Mouse (Mus musculus): Measurements from ENCODE around the gene Pdcd6ip.

The Pdcd6ip gene

DNA sequence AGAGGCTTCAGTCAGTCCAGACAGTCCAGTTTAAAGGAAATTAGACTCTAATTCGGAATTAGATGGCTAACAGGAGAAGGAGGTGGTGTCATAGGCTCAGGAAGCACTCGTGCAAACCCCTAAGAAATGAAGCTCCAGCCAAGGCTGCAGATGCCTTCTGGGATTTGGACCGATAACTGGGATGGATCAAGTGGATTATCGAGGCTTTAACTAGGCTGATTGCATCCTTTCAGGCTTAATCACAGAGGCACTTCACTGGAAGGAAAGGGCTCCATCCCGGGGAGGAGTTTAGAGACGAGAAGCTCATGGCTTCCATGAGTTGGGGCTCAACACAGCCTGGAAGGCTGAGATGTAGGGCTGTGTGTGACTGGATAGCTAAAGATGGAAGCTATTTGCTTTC, 84.0 kb downstream of the Pdcd6ip start:
- DNase-seq = no peak

DNA sequence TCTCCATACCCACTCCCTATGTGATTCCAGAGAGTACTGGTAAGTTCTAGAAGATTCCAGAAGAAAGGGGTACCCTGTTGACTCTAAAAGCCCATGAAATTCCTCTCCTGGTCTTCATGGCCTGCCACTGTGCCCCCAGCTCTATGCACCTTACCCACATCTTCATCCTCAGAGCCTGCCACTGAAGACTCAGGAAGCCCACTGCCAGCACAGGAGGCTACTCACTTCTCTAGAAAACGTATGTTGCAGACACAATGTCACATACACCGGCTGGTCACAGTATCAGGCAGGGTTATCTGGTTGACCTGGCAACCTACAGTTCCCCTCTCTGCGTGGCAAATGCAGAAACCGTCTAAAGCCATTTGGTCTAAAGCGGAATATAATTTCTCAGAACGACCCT, 91.0 kb downstream of the Pdcd6ip start:
- DNase-seq = no peak

DNA sequence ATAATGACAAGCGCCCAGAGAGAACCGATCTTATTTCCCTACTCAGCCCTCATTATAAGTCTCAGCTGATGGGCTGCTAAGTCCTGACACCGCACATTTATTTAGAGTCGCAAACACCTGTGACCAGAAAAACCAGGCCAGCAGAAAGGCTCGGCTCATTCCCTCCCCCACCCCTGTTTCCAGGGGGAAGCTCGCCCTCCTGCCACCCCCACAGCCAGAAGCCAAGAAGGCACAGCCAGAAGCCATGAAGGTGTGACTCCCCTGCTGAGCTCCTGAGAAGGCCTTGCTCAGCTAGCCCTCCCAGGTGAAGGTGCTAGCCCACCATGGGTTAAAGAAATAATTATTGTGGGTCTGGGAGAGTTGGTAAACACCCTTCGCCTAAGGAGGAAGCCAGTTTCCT, 97.3 kb downstream of the Pdcd6ip start:
- no peak for DNase-seq

DNA sequence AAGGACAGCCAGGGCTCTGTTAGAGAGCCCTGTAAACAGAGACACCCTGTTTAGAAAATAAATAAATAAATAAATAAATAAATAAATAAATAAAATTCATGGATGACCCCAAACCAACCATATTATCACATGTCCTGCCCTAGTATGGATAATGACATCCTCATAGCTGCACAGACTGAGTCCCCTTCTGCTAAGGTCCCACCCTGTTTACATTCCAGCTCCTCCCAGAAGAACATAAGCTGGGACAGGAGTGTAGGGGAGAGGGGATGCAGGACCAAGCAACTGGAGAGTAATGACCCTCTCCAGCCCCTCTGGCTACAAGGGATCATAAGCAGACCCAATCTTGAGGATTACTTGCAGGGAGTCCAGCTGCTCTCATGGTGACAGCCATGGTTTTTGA, 105.9 kb downstream of the Pdcd6ip start:
- DNase-seq = no peak
